Mouse (Mus musculus) fibroblast of lung, adult 2 months (primary cell): ENCODE data around the gene 1700001C19Rik.

Experiments used
- DNase-seq: peaks from one replicate; pipeline ENCODE4 v3.0.0-alpha.2; 2011; ENCODE audit warnings: low read depth

Gene 1700001C19Rik

GRCm38 (mm10) chr17:47462209-47462608, 25.0 kb upstream of the 1700001C19Rik start:
- DNase-seq, result no peak

- DNase-seq, result no peak
Measured at GRCm38 (mm10) chr17:47461688-47462087, 24.5 kb upstream of the 1700001C19Rik start.

- no peak for DNase-seq
Measured at GRCm38 (mm10) chr17:47459341-47459919, 22.3 kb upstream of the 1700001C19Rik start.

GRCm38 (mm10) chr17:47458936-47459335, 21.8 kb upstream of the 1700001C19Rik start:
- no peak for DNase-seq

DNA sequence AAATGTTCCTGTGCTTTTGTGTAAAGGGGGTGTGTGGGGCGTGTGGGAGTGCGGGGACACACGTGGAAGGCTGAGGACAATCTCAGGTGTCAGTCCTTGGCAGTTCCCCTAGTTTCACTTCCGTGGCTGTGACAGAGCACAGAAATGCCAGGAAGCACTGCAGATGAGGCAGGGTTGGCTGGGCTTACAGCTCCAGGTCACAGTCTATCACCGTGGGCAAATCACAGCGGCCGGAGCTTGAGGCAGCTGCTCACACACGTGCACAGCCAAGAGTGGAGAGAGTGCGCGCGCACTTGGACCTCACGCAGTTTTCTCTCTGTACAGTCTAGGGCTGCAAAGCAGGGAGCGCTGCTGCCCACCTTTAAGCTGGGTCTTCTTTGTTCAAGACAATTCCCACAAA, 21.1 kb upstream of the 1700001C19Rik start:
- DNase-seq, result no peak

DNA sequence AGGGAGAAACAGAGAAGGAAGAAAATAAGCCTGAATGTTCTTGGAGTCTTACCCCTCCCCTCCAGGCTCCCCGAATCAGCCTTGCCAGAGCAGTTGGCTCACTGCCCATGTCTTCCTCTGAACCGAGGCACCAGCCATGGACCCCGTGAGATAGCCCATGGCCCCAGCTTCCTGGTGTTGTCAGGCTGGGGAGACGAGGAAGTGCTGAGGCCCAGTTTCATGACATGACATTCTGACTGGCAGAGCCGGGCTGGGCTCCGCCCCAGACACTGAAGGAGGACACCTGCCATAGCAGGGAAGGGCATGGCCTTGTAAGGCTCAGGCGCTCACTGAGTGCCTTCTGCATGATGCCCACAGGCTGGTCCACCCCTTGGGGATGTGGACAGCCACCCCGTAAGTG, 17.5 kb upstream of the 1700001C19Rik start:
- no peak for DNase-seq

DNA sequence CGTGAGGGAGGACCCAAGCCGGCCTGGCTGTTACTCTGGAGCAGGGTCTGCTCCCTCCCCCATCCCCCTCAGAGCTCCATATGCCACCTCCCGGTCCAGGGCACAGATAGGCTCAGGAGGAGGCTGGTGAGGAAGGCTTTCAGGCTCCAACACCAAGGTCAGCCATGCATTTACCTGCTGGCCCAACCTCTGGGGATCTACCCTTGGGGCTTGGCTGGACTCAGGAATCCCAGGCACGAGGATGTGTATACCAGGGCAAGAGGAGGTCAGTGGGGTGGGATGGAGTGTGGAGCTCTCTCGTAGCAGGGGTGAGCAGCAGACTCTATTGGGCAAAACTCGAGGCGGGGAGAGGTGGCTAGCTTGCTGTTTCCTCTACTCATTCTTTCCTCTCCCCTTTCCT, 15.7 kb upstream of the 1700001C19Rik start:
- no peak for DNase-seq

DNA sequence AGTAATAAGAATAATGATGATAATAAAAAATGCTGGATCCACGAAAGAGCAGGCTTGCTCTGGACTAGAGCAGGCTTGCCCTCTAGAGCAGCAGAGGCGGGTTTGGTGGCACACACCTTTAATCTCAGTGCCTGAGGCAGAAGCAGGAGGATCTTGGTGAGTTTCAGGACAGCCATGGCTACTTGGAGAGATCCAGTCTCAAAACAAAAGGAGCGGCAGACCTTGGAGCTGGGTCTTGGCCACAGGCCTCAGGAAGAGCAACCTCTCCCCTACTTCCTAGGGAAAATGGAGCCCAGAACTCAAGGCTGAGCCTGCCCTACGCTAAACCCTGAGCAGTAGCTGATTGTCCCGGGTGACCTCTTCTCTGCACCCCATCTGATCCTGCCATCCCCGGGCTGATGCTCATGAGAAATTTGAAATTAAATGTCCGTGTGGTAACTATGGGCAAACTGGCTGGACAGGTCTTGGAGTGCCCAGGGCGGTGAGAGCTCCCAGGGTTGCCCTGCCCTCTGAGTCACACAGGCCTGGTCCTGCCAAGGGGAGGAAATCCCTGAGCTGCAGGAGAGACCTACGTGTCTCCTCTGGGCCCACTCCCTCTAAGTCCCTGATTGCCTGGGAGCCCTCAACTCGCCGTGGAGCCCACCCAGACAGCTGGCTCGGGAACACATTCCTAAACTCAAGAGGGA, 13.8 kb upstream of the 1700001C19Rik start:
- DNase-seq, result no peak

DNA sequence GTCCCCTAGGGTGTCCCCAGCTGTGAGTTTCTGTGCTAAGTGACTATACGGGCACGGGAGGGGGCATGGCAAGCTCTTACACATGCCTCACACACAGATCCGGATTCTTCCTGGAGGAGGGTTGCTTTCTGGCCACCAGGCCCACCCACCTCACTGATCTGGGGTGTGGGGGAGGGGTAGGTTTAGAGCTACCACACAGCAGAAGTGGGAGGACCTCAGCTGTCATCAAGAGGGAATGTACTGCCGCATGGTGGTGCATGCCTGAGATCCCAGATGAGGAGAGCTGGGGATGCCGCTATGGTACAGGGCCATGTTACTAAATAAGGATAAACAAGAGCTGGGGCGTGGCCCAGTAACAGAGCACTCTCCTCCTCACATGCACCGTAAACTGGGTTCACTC, 13.1 kb upstream of the 1700001C19Rik start:
- no peak for DNase-seq

GRCm38 (mm10) chr17:47449432-47449831, 12.3 kb upstream of the 1700001C19Rik start:
- DNase-seq, result no peak

GRCm38 (mm10) chr17:47448523-47449372, 11.6 kb upstream of the 1700001C19Rik start:
- DNase-seq, result no peak

- DNase-seq, result no peak
Measured at GRCm38 (mm10) chr17:47446561-47446960, 9.4 kb upstream of the 1700001C19Rik start.

DNA sequence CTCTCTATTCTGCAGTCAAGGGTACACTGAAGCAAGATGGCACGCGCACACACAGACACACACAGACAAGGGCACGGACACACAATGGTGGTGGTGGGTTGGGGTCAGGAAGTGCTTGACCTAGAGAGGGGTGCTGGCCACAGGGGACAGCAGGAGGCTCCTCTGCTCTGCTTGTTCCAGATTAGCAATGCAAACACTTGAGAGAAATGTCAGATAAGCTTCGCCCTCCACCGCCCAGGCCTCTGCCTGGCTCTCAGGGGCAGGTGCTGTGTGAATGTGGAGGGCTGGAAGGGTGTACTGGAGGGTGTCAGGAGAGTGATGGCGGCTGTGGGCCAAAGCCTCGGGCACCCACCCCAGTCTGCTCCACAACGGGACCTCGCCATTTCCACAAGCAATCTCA, 8.8 kb upstream of the 1700001C19Rik start:
- DNase-seq, result no peak

- DNase-seq, result no peak
Measured at GRCm38 (mm10) chr17:47445518-47445917, 8.3 kb upstream of the 1700001C19Rik start.

DNA sequence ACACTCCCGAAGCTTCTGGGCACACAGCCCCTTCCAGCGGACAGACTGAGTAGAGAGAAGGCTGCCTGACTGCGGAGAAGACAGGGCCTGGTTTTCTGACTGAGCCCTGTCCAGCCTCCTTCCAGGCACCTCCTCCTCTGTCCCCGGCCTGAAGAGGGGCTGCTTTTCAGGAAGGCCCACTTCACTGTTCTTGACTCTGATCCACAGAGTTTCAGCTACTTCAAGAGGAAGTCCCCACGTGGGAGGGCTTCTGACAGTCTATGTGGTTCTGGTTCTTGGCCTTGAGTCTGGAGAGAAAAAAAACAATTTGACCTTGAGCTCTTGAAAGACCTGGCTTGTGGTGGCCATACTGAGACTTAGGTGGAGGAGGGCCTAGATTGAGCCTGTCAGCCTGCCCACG, 6.9 kb upstream of the 1700001C19Rik start:
- no peak for DNase-seq

- no peak for DNase-seq
Measured at GRCm38 (mm10) chr17:47442271-47442670, 5.1 kb upstream of the 1700001C19Rik start.

DNA sequence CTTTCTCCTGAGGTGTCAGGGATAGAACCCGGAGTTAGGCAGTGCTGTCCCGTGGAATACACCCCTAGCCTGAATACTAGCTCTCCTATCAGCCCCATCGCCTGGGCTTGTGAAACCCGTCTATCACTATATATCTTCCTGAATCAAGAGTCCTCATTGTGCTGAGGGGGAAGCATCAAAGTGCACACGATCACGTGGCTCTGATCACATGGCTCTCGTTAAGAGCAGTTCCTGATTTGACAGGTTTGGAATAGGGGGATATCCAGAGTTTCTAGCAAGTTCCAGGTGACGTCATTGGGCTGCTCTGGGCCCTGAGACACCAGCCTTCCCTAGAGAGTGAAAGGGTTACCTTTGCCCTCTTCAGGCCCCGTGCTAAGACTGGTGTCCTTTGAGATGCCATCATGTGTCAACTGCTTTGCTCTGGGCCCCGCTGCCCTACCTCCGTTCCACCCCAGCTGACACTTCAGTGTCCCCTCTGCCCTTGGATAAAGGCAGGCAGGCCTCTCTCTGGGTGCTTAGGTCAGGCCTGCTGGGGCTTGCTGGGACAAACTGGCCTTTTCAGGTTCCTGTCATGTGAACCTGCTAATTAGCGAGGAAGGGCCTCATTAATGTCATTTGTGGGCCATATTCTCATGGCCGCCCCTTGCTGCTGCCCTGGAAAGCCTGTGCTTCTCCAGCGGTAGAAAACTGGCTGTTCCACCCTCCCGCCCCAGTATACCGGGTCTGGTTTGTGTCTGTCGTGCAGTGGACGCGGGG, 4.3 kb upstream of the 1700001C19Rik start:
- DNase-seq, result no peak

GRCm38 (mm10) chr17:47440359-47440890, 3.2 kb upstream of the 1700001C19Rik start:
- no peak for DNase-seq

DNA sequence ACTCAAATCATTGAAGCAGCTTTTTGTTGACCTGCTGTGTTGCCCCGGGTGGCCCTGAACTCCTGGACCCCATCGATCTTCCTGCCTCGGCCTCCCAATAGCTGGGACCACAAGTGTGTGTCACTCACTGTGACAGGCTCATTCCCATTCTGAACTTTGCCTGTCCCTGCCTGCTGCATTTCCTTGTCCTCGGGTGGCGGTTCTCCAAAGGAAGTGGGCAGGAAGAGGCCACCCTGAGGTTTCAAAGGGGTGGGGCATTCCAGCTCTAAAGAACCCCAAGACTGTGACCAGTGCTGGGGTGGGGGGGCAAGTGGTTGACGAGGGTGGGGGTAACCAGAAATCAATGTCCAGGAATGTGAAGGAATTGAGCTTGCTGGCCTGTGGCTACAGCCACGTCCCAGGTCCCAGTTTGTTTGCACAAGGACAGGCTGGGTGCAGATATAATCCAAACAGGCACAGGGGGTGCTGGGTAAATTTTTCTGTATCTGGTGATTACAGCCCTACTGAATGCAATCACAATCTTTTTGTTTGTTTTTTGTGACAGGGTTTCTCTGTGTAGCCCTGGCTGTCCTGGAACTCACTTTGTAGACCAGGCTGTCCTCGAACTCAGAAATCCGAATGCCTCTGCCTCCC, 2.3 kb upstream of the 1700001C19Rik start:
- DNase-seq, result no peak

DNA sequence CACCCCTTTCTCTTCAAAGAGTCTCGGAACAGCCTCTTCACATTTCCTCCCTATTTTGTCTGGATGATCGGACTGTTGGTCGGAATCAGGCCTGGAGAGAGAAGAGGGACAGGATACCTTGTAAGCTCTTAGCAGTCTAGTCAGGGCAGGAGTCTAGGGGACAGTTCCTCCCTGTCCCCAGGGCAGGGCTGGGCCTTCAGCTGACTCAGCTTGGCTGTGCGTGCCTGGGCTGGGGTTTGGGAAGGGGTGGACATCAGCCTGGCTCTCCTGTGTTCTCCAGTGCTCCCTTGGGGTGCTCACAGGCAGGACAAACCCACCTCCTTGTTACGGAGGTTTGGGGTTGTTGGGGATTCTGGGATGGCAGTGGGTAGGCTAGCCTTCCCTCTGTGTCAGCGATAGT, 1.4 kb upstream of the 1700001C19Rik start:
- DNase-seq, result no peak

DNA sequence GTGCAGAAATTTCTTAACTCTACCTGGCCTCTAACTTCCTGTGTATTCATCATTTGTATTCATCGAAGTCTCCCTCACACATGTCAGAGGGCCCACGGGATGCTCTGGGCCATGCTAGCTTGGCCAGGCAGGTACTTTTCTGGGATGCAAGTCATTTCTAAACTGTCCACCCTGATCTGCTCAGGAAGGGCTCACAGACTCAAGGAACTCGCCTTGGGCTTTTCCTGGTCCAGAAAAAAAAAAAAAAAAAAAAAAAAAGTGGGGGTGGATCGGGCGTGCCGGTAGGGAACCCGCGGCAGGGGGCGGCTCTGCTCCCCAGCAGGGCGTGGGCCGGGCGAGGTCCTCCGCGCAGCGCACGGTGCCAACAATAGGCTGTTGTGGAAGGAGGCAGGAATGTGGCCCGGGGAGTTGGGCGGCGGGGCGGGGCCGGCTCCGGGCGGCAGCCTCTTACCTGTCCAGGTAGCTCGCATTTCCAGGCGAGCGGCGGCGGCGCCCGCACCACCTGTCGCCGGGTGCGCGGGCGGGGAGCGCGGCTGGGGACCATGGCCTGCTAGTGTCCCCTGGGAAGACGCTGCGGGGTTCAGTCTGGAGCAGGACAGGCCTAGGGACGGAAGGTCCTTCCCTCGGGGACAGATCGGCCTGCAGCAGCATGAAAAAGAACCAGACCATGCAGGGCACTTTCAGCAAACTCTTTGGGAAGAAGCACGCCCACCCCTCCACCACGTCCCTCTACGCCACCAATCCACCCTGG, 845 bp downstream of the 1700001C19Rik start, which contains the start of gene AI661453:
Gene AI661453, plus strand, starts transcription at position 460 of the 751 bp plus-strand sequence.
- DNase-seq, result no peak
